Mouse (Mus musculus): ENCODE measurements at regions not wholly inside any gene's neighbourhood (a gene's known extent, or its start where the extent isn't known, plus 50 kb on each side); places are given as distances from the start of the nearest gene placed in this dataset.

- no peak overlapping the region for H3K4me3 ChIP-seq
- no peak for DNase-seq (ENCODE audit: low spot score in 2 of 2)
- no peak for TF ChIP-seq CTCF (conservative IDR thresholded peaks at IDR 0.05)
- H3K27ac ChIP-seq, result no peak overlapping the region
Measured at GRCm38 (mm10) chr11:113098360-113098759, 316.3 kb downstream of the Sox9 start.

GRCm38 (mm10) chr11:113100800-113101199 lies 318.8 kb downstream of the Sox9 start:
- Histone ChIP-seq H3K27ac (peak overlapping the region; percentile 53; the same call in 1 of the 2 replicates), H3K4me3 (no peak overlapping the region)
- TF ChIP-seq CTCF (conservative IDR thresholded peaks at IDR 0.05), result no peak
- DNase-seq (ENCODE audit: low spot score in 2 of 2), result no peak

- peak overlapping the region; percentile 53; the same call in 1 of the 2 replicates for H3K27ac ChIP-seq
- DNase-seq (ENCODE audit: low spot score in 2 of 2), result no peak
- H3K4me3 ChIP-seq, result no peak overlapping the region
- TF ChIP-seq CTCF (conservative IDR thresholded peaks at IDR 0.05), result no peak
Measured at GRCm38 (mm10) chr11:113101534-113101933, 319.5 kb downstream of the Sox9 start.

- TF ChIP-seq CTCF (conservative IDR thresholded peaks at IDR 0.05), result no peak
- H3K27ac ChIP-seq, result peak overlapping the region; percentile 34; the same call in 1 of the 2 replicates
- H3K4me3 ChIP-seq, result no peak overlapping the region
- DNase-seq (ENCODE audit: low spot score in 2 of 2), result peak; percentile 27 to 31
Measured at GRCm38 (mm10) chr11:113103161-113103845, 321.3 kb downstream of the Sox9 start.

- TF ChIP-seq CTCF (conservative IDR thresholded peaks at IDR 0.05), result no peak
- DNase-seq (ENCODE audit: low spot score in 2 of 2), result no peak
- no peak overlapping the region for H3K4me3 ChIP-seq
- peak overlapping the region; percentile 10; the same call in 1 of the 2 replicates for H3K27ac ChIP-seq
Measured at GRCm38 (mm10) chr11:113105371-113105770, 323.3 kb downstream of the Sox9 start.

GRCm38 (mm10) chr11:113107205-113107844 lies 325.3 kb downstream of the Sox9 start:
- Histone ChIP-seq H3K4me3 (no peak overlapping the region), H3K27ac (no peak overlapping the region)
- no peak for TF ChIP-seq CTCF (conservative IDR thresholded peaks at IDR 0.05)
- no peak for DNase-seq (ENCODE audit: low spot score in 2 of 2)

- Histone ChIP-seq H3K27ac (no peak overlapping the region), H3K4me3 (no peak overlapping the region)
- no peak for TF ChIP-seq CTCF (conservative IDR thresholded peaks at IDR 0.05)
- DNase-seq (ENCODE audit: low spot score in 2 of 2), result no peak
Measured at GRCm38 (mm10) chr11:113107966-113108699, 326.1 kb downstream of the Sox9 start.

GRCm38 (mm10) chr11:113109096-113109495 lies 327.1 kb downstream of the Sox9 start:
- Histone ChIP-seq H3K4me3 (no peak overlapping the region), H3K27ac (no peak overlapping the region)
- no peak for DNase-seq (ENCODE audit: low spot score in 2 of 2)
- no peak for TF ChIP-seq CTCF (conservative IDR thresholded peaks at IDR 0.05)

GRCm38 (mm10) chr11:113113220-113113817 lies 331.3 kb downstream of the Sox9 start:
- Histone ChIP-seq H3K27ac (no peak overlapping the region), H3K4me3 (no peak overlapping the region)
- no peak for TF ChIP-seq CTCF (conservative IDR thresholded peaks at IDR 0.05)
- no peak for DNase-seq (ENCODE audit: low spot score in 2 of 2)

- TF ChIP-seq CTCF (conservative IDR thresholded peaks at IDR 0.05), result no peak
- H3K27ac ChIP-seq, result peak overlapping the region; percentile 58; the same call in 1 of the 2 replicates
- H3K4me3 ChIP-seq, result no peak overlapping the region
- DNase-seq (ENCODE audit: low spot score in 2 of 2), result no peak
Measured at GRCm38 (mm10) chr11:113117179-113117898, 335.3 kb downstream of the Sox9 start.

- TF ChIP-seq CTCF (conservative IDR thresholded peaks at IDR 0.05), result no peak
- peak overlapping the region; percentile 59 for H3K27ac ChIP-seq
- DNase-seq (ENCODE audit: low spot score in 2 of 2), result no peak
- H3K4me3 ChIP-seq, result no peak overlapping the region
Measured at GRCm38 (mm10) chr11:113120570-113120969, 338.5 kb downstream of the Sox9 start.

- Histone ChIP-seq H3K4me3 (no peak overlapping the region), H3K27ac (peak overlapping the region; percentile 59)
- no peak for TF ChIP-seq CTCF (conservative IDR thresholded peaks at IDR 0.05)
- DNase-seq (ENCODE audit: low spot score in 2 of 2), result no peak
Measured at GRCm38 (mm10) chr11:113121307-113121706, 339.3 kb downstream of the Sox9 start.
